Mouse (Mus musculus): Measurements from ENCODE around the gene Npnt. TPM values are rescaled to one million over a fixed set of nuclear protein-coding genes. Genes with fewer than 3 reads are reported as not detected.

The Npnt gene
- polyA plus RNA-seq, 1 experiment, result 17.6 TPM

DNA sequence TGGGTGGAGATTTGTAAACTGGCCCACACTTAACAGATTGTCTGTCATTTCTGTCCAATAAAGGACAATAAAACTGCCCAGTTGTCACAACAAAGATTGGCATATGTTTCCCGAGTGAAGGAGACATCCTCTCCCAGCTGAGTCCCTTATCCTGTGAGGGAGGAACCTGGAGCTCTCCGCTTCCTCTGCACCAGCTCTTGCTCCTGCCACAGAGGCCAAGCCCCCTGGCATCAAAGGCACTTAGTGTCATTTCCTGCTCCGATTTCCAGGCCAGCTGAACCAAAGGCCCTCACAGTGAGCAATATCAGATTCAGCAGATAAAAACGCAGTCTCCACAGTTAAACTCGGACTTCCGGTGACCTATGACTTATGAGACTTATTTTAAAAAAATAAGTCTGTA lies 93.4 kb downstream of the Npnt start:
- Histone ChIP-seq H3K4me1 (ENCODE audit: control insufficient read depth, insufficient read depth, low read length) (peaks cover 2% of the 10 kb centered on the region), H3K27ac (ENCODE audit: insufficient read depth, low read length) (no peak overlapping the region), H3K4me3 (ENCODE audit: low read depth, low read length) (no peak overlapping the region), H3K9me3 (replicated peaks; ENCODE audit: control insufficient read depth, insufficient read depth, low read length, poor library complexity, severe bottlenecking) (no peaks in the 10 kb centered on the region), H3K27me3 (ENCODE audit: control insufficient read depth, insufficient read depth, low read length, poor library complexity, severe bottlenecking) (no peaks in the 10 kb centered on the region), H3K9ac (ENCODE audit: low read depth, poor library complexity, severe bottlenecking) (no peak overlapping the region), H3K36me3 (ENCODE audit: control insufficient read depth, insufficient read depth, low read length, poor library complexity, severe bottlenecking) (no peaks in the 10 kb centered on the region)
- TF ChIP-seq CTCF (IDR thresholded peaks at IDR 0.05; ENCODE audit: low read depth, low read length), result no peak
- TF ChIP-seq EP300 (IDR thresholded peaks at IDR 0.05; ENCODE audit: insufficient read depth, low read depth, low read length), result no peak
- no peak for TF ChIP-seq POLR2A (IDR thresholded peaks at IDR 0.05; ENCODE audit: insufficient read depth, low read length)

DNA sequence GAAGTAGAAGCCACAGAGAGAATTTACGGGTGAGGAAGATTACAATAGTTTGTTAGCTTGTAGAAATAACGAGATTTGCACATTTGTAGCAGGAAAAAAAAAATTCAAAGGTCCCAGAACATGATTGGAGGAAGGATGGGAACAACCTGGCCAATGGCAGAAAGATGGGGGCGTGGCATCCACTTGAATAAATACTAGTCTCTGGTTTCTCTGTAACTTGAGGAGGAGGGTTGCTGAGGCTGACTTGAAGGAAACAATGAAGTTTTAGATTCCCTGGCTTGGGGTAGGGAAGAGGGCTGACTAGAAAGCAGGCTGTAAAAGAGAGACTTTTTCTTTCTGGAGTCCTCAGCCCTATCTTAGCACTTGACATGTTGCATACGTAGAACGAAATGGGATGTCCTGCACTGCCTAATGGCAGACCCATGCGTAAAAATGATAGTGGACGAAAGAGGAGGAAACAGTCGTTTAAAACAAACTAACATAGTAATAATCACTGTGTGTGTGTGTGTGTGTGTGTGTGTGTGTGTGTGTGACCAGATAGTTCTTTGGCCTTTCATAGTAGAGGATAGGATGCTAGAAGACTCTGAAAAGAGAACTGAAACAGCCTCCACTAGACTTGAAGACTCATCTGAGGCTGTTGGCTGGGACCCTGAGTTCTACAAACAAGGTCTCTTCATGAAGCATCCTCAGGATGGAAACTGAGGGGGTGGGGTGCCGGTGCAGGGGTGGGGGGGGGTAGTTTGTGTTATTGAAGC lies 94.5 kb downstream of the Npnt start:
- no peaks in the 10 kb centered on the region for H3K36me3 ChIP-seq (ENCODE audit: control insufficient read depth, insufficient read depth, low read length, poor library complexity, severe bottlenecking)
- H3K27me3 ChIP-seq (ENCODE audit: control insufficient read depth, insufficient read depth, low read length, poor library complexity, severe bottlenecking), result no peaks in the 10 kb centered on the region
- H3K4me3 ChIP-seq (ENCODE audit: low read depth, low read length), result no peak overlapping the region
- no peaks in the 10 kb centered on the region for H3K4me1 ChIP-seq (ENCODE audit: control insufficient read depth, insufficient read depth, low read length)
- no peaks in the 10 kb centered on the region for H3K9me3 ChIP-seq (replicated peaks; ENCODE audit: control insufficient read depth, insufficient read depth, low read length, poor library complexity, severe bottlenecking)
- no peak overlapping the region for H3K9ac ChIP-seq (ENCODE audit: low read depth, poor library complexity, severe bottlenecking)
- peak overlapping the region; percentile 60; the same call in 1 of the 2 replicates for H3K27ac ChIP-seq (ENCODE audit: insufficient read depth, low read length)
- TF ChIP-seq EP300 (IDR thresholded peaks at IDR 0.05; ENCODE audit: insufficient read depth, low read depth, low read length) (no peak), POLR2A (IDR thresholded peaks at IDR 0.05; ENCODE audit: insufficient read depth, low read length) (no peak), CTCF (IDR thresholded peaks at IDR 0.05; ENCODE audit: low read depth, low read length) (no peak)

DNA sequence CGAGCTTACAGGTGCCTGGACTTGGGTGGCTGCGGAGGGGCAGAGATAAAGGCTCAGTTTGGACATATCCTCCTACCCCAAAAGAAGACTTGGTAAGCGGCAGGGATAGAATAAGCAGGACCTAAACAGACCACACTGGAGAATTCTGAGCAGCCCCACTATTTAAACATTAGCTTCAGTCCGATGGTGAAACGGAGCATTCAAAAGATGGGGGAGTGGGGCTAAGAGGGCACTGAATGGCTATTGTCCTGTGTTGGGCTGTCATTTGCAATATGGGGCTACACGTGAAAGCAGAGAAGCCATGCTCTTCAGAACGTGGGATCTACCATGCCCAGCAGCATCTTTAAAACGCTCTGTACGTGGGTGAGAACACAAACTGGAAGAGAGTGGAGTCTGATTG lies 95.8 kb downstream of the Npnt start:
- Histone ChIP-seq H3K36me3 (ENCODE audit: control insufficient read depth, insufficient read depth, low read length, poor library complexity, severe bottlenecking) (no peaks in the 10 kb centered on the region), H3K9ac (ENCODE audit: low read depth, poor library complexity, severe bottlenecking) (no peak overlapping the region), H3K4me1 (ENCODE audit: control insufficient read depth, insufficient read depth, low read length) (no peaks in the 10 kb centered on the region), H3K27ac (ENCODE audit: insufficient read depth, low read length) (no peak overlapping the region), H3K9me3 (replicated peaks; ENCODE audit: control insufficient read depth, insufficient read depth, low read length, poor library complexity, severe bottlenecking) (no peaks in the 10 kb centered on the region), H3K27me3 (ENCODE audit: control insufficient read depth, insufficient read depth, low read length, poor library complexity, severe bottlenecking) (no peaks in the 10 kb centered on the region), H3K4me3 (ENCODE audit: low read depth, low read length) (no peak overlapping the region)
- TF ChIP-seq CTCF (IDR thresholded peaks at IDR 0.05; ENCODE audit: low read depth, low read length) (no peak), EP300 (IDR thresholded peaks at IDR 0.05; ENCODE audit: insufficient read depth, low read depth, low read length) (no peak), POLR2A (IDR thresholded peaks at IDR 0.05; ENCODE audit: insufficient read depth, low read length) (no peak)

DNA sequence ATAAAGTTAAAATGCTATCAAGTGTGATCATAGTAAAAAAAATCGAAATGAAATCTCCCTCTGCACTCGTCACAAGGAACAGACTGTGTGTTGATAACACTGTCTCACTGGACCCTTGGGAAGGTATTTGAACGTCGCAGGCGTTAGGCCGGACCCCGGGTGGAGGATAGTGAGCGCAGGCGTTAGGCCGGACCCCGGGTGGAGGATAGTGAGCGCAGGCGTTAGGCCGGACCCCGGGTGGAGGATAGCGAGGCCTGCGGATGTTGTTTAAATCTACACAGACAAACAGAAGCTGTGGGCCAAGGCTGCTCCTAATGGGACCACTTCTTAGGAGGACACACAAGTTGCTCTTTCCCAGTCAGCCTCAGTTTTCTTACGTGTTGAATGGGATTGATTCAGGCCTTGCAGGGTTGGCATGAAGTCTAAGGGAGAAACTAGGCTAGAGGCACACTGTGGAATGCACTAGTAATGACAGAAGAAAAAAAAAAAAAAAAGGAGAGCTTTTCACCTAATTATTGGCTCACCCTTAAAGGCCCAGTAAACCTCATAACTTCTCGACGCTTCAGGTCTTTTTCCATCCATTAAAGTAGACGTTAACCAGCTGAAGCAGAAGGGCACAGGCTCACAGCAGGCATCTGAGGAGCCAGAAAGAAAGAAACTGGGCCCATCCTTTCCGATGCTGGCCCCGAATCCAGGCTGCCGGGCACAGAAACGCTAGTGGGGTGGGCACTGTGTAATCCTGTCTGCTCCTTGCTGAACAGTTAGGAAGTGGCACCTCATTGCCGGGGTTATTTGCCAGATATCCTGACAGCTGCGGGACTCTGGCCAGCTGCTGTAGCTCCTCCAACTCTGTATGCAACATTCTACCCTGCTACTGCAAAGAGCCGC lies 98.0 kb downstream of the Npnt start:
- H3K9ac ChIP-seq (ENCODE audit: low read depth, poor library complexity, severe bottlenecking), result no peak overlapping the region
- no peak overlapping the region for H3K4me3 ChIP-seq (ENCODE audit: low read depth, low read length)
- no peaks in the 10 kb centered on the region for H3K4me1 ChIP-seq (ENCODE audit: control insufficient read depth, insufficient read depth, low read length)
- H3K27me3 ChIP-seq (ENCODE audit: control insufficient read depth, insufficient read depth, low read length, poor library complexity, severe bottlenecking), result no peaks in the 10 kb centered on the region
- TF ChIP-seq POLR2A (IDR thresholded peaks at IDR 0.05; ENCODE audit: insufficient read depth, low read length) (no peak), CTCF (IDR thresholded peaks at IDR 0.05; ENCODE audit: low read depth, low read length) (no peak)
- H3K36me3 ChIP-seq (ENCODE audit: control insufficient read depth, insufficient read depth, low read length, poor library complexity, severe bottlenecking), result no peaks in the 10 kb centered on the region
- H3K27ac ChIP-seq (ENCODE audit: insufficient read depth, low read length), result no peak overlapping the region
- H3K9me3 ChIP-seq (replicated peaks; ENCODE audit: control insufficient read depth, insufficient read depth, low read length, poor library complexity, severe bottlenecking), result no peaks in the 10 kb centered on the region

DNA sequence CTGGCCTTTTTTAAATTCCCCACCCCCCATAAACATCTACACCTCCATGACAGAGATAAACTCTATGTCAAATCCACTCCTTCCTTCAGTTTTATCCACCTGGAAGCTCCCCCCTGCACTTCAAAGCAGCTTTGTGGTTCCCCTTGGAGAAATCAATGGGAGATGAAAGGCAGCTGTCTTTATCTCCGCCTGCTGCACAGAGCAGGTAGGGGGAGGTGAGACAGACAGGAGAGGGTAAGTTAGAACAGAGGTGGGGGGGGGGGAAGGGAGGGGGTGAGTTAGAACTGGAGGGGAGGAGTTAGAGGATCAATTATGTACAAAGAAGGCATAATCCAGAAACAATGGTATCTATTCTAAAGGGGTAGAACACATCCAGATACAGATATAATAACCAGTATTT lies 98.7 kb downstream of the Npnt start:
- TF ChIP-seq EP300 (IDR thresholded peaks at IDR 0.05; ENCODE audit: insufficient read depth, low read depth, low read length) (no peak), CTCF (IDR thresholded peaks at IDR 0.05; ENCODE audit: low read depth, low read length) (no peak), POLR2A (IDR thresholded peaks at IDR 0.05; ENCODE audit: insufficient read depth, low read length) (no peak)
- H3K4me1 ChIP-seq (ENCODE audit: control insufficient read depth, insufficient read depth, low read length), result no peaks in the 10 kb centered on the region
- no peak overlapping the region for H3K27ac ChIP-seq (ENCODE audit: insufficient read depth, low read length)
- H3K9ac ChIP-seq (ENCODE audit: low read depth, poor library complexity, severe bottlenecking), result no peak overlapping the region
- H3K9me3 ChIP-seq (replicated peaks; ENCODE audit: control insufficient read depth, insufficient read depth, low read length, poor library complexity, severe bottlenecking), result no peaks in the 10 kb centered on the region
- no peaks in the 10 kb centered on the region for H3K36me3 ChIP-seq (ENCODE audit: control insufficient read depth, insufficient read depth, low read length, poor library complexity, severe bottlenecking)
- H3K4me3 ChIP-seq (ENCODE audit: low read depth, low read length), result no peak overlapping the region
- no peaks in the 10 kb centered on the region for H3K27me3 ChIP-seq (ENCODE audit: control insufficient read depth, insufficient read depth, low read length, poor library complexity, severe bottlenecking)

DNA sequence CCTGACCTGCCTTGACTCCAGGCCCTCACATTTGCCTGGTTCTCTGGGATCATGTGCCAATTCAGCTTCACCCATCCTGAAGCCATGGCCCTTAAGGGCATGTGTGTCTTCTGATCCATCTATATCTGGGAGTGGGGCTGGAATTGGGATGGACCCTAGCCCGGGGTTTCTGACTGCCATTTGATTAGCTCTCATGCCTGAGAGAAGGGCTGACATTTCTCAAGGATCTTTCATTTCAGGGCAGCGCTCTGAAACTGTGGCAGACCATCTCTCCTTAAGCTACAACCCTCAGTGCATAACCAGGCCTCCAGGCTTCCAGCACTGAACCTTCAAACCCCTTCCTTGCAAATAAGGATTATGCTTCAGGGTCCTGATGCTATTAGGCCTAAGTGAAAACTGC lies 99.7 kb downstream of the Npnt start:
- Histone ChIP-seq H3K9me3 (replicated peaks; ENCODE audit: control insufficient read depth, insufficient read depth, low read length, poor library complexity, severe bottlenecking) (no peaks in the 10 kb centered on the region), H3K27ac (ENCODE audit: insufficient read depth, low read length) (no peak overlapping the region), H3K4me3 (ENCODE audit: low read depth, low read length) (no peak overlapping the region), H3K36me3 (ENCODE audit: control insufficient read depth, insufficient read depth, low read length, poor library complexity, severe bottlenecking) (no peaks in the 10 kb centered on the region), H3K4me1 (ENCODE audit: control insufficient read depth, insufficient read depth, low read length) (no peaks in the 10 kb centered on the region), H3K9ac (ENCODE audit: low read depth, poor library complexity, severe bottlenecking) (no peak overlapping the region), H3K27me3 (ENCODE audit: control insufficient read depth, insufficient read depth, low read length, poor library complexity, severe bottlenecking) (no peaks in the 10 kb centered on the region)
- TF ChIP-seq EP300 (IDR thresholded peaks at IDR 0.05; ENCODE audit: insufficient read depth, low read depth, low read length), result no peak
